Mouse (Mus musculus) mature B cell (primary cell): Measurements from ENCODE around the gene Ppp1r9a.

ENCODE experiments used
- in situ Hi-C: fragments of 300-500 bp; cut with MboI; formaldehyde crosslinking; loops from 2 replicates; pipeline ENCODE4 v1.14.3; 2019

Gene Ppp1r9a

DNA sequence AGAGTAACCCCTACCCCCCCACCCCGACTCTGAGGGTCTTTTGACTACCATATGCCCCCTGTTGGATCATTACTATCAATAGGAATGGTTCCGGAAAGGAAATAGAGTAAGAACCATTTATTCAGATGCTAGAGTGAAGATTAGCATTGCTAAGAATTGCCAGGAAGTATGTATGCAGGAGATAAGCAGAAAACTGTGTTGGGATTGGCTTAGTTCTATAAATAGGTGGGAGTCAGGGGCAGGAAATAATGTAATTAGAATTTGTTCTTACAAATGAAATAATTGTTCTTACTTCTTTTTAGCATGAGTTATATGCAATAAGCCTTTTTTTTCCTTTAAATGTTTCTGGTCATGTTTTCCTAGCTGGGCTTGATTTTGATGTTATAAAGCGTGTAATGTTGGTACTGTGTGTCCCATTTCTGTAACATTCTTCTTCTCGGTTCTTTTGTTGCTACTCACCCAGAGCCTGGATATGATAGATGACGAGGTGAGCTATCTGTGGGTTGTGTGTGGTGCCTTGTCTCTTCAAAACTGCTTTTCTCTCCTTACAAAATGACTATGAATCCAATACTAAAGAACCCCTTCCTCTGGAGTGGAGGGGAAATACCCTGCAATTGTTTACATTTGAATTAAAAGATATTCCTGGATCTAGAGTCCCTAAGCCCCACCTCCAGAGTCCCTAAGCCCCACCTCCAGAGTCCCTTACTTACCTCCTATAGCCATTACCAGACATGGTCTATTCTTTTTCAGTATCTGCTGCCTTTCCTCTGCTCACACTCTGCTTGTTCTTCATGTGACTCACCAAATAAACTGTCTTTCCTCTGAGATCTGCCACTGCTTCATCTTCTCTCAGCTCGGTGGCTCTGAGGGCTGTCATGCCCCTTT, 254.1 kb downstream of the Ppp1r9a start:
- in situ Hi-C loops = no loop called here

- in situ Hi-C loops = no loop called here
Observed at GRCm38 (mm10) chr6:5159385-5159791, 256.7 kb downstream of the Ppp1r9a start.

GRCm38 (mm10) chr6:5162052-5162451, 259.3 kb downstream of the Ppp1r9a start:
- in situ Hi-C loops = no loop called here

DNA sequence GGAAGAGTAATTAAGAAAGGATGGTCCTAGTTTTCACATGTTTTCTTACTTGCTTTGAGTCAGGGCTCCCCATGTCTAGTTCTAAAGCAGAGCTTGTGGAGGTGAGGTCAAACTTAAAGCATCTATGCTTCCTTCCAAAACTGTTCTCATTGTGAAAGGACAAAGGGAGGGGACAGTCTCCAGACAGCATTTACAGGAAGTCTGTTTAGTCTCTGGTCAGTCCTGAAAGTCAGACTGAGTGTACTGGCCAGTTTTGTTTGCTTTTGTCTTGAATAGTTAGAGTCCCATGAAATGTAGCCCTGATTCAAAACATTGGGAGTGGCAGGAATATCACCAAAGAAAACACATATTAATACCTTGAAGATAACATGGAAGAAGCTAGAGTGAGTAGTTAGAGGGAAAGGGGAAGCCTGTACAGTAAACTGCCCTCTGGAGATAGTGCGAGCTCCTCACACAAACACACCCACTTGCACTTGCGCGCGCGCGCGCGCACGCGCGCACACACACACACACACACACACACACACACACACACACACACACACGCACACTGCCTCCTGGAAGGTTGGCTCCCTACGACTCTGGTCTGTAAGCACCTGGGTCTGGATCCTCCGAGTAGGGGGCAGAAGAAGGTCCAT, 260.9 kb downstream of the Ppp1r9a start:
- in situ Hi-C loops = no loop called here

GRCm38 (mm10) chr6:5164855-5165254, 262.1 kb downstream of the Ppp1r9a start:
- in situ Hi-C loops = no loop called here

DNA sequence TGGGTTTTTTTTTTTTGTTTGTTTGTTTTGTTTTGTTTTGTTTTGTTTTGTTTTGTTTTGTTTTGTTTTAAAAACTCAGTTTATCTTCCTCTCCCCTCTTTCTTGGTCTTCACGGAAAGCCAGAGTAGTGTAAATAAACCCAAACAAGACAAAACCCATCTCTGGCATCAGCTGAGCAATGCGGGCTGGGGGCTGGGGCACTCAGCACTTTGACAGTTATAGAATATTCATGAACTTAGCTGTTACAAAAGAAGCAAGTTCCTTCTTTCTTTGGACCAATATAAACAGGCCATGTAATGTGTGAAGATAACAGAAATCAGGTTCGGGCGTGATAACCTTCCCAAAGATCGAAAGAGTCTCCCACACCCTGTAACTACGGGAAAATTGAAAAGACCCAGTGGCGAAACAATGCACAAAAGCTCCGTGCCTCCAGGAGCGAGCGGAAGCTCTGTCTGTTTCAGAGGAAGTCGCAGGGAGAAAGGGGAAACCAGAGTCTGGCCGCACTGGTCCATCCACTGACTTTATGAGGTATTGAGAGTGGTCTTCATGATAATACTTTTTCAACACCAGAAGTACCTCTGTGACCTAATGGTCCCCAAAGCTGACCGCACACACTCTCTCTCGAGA, 264.4 kb downstream of the Ppp1r9a start:
- in situ Hi-C loops = no loop called here

- in situ Hi-C loops = no loop called here
Observed at GRCm38 (mm10) chr6:5168158-5168557, 265.4 kb downstream of the Ppp1r9a start.

- in situ Hi-C loops = no loop called here
Observed at GRCm38 (mm10) chr6:5171418-5171817, 268.7 kb downstream of the Ppp1r9a start.

DNA sequence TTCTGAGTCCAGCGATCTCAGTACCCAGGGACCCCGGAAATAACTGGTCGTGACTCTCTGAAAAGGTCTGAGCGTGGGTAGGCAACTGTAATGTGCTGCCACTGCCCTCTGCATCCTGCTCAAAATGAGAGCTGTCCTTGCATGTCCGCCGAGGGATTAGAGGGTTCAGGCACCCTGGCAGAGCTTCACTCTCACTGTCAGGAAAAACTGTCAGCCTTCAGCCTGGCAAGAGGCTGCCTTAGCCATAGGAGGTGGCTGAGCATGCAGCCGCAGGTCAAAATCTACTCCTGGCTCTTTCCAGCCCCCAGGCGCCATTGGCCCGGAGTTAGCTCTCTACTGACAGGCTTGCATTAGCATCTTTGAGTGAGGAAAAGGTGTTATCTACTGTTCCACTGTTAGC, 269.9 kb downstream of the Ppp1r9a start:
- in situ Hi-C loops = no loop called here

- in situ Hi-C loops = no loop called here
Observed at GRCm38 (mm10) chr6:5174179-5174812, 271.6 kb downstream of the Ppp1r9a start.

GRCm38 (mm10) chr6:5177967-5178891, 275.5 kb downstream of the Ppp1r9a start:
- in situ Hi-C loops = no loop called here

- in situ Hi-C loops = no loop called here
Observed at GRCm38 (mm10) chr6:5179189-5179588, 276.5 kb downstream of the Ppp1r9a start.

GRCm38 (mm10) chr6:5180645-5181044, 277.9 kb downstream of the Ppp1r9a start:
- in situ Hi-C loops = no loop called here

DNA sequence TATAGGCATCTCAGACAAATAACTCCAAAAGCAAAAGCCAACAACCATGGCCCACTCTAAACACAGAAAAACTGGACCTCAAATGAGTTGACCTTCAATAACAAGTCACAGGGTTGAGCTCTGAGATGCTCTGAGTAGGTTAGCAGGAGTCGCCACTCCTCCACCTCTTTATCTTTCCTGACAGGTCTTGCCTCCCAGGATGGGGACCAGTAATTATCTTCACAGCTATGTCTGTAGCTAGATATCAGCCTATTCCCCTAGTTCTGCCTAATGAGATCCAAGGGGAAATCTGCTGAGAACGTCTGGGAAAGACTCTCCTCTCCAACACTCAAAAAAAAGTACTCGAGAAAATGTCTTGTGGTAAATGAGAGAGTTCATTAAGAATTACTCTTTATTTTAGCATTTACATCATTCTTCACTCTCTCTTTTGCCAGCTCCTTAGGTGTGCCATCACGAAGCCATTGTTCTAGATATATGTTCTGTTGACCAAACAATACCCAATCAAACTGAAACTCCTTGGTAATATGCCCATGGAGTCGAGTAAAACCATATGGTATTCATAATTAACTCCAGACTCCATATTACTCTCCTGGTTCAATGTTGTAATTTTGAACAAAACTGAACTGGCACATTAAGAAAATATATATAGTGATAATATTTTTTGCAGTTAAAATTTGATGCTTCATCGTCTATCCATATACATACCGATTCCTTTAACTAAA, 283.7 kb downstream of the Ppp1r9a start:
- in situ Hi-C loops = no loop called here

GRCm38 (mm10) chr6:5187586-5187985, 284.9 kb downstream of the Ppp1r9a start:
- in situ Hi-C loops = no loop called here

GRCm38 (mm10) chr6:5188036-5188435, 285.3 kb downstream of the Ppp1r9a start:
- in situ Hi-C loops = no loop called here

DNA sequence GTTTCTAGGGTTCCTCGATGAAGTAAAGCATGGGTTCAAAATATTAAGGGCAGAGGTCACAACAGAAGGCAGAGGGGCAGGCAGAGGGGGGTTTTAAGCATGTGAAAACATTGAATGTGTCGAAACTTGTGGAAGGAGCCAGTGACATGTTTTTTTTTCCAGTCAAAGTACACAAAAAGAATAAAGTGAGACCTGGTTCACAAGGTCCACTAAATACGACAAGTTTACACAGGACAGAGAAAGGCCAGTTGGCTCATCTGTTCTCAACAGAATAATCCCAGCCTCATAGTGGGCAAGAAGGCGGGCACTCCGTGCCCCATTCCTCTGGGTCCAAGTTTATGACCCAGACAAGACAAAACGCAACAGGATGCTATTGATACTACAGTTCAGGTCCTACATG, 286.2 kb downstream of the Ppp1r9a start:
- in situ Hi-C loops = no loop called here

GRCm38 (mm10) chr6:5189507-5189906, 286.8 kb downstream of the Ppp1r9a start:
- in situ Hi-C loops = no loop called here

DNA sequence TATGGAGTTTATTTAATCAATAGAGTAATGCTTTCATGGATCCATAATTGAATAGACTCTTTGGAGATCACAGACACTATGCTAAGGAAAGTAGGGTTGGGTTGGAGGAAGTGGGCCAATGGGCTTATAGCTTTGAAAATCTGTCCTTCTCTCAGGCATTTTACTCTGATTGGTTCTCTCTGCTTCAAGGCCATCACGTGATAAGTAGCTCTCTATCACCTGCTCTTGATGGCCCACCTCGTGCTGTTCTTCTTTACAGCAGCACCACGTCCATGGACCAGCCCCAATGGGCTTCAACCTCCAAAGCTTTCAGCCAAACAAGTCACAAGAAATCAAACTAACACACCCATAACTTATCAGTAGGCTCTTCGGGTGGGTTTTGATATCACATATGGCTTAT, 288.0 kb downstream of the Ppp1r9a start:
- in situ Hi-C loops = no loop called here

DNA sequence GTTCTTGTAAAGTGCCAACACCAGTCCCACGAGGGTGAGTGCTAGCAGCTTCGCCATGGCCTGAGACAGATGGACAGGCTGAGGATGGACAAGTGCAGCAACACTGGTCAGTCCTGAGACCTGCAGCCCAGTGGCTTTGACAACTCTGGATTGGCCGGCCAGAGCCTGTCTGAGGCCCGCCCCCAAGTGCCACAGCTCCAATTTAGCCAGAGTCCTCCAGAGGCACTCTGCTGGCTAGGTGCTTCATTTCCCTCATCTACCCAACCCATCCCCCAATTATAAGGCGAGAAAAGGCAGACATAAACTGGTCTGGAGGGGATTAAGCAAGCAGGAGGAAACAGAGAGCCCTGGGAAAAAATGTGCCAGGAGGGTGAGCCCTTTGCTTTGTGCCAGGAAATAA, 291.0 kb downstream of the Ppp1r9a start, which contains the start of gene Pon1:
Pon1 (minus strand) TSS at position 254 of the 400 bp plus-strand sequence.
- in situ Hi-C loops = no loop called here
